Mouse (Mus musculus): ENCODE data around the gene C3ar1.

DNA sequence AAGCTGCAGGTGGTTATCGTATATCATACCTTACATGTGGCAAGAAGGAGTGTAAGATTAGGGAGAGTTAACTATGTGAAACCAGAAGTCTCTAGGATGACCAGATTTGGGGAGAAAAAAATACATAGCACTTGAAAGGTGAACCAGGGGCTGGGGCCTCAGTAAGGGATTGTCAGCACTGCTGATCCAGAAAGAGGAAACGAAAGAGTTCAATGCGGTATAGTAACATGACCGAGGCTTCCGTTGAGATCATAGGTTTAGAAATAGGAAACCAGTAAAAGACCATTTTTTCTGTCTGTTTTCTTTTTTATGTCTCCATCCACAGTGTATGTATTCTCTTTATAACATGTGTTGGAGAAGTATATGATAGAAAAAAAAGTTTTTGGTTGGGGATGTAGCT lies 16.8 kb upstream of the C3ar1 start:
- TF ChIP-seq CTCF (IDR thresholded peaks at IDR 0.05) (no peak), POLR2A (IDR thresholded peaks at IDR 0.05; ENCODE audit: insufficient read depth, low read depth, low read length) (no peak), EP300 (IDR thresholded peaks at IDR 0.05; ENCODE audit: insufficient read depth, low read depth, low read length) (no peak)

Measured in heart, adult 2 months (tissue).